In genomic region chr6:108307770-108308169, GRCm38 (mm10) we compare ENCODE assay signal across 16 mouse cellular contexts.
DNase-seq lines count a peak whose midpoint lies in the region; ATAC-seq and TF ChIP-seq lines count a peak whose summit lies in the region.
"Had no signal": no experiment of that assay in that cellular context is flagged by ENCODE, and none has a peak within 500 bp of the region (broad histone marks: within the 10 kb centered on the region; RNA-seq: fewer than 3 reads in every experiment).

No protein-coding gene starts in this region.

- no peaks in the 10 kb centered on the region for H3K27me3 ChIP-seq in heart, embryonic 13.5 days (replicated peaks)
- H3K27me3 ChIP-seq in thymus, adult 2 months (ENCODE audit: control insufficient read depth, insufficient read depth, low read length): no peaks in the 10 kb centered on the region
- H3K27me3 ChIP-seq in forebrain, embryonic 14.5 days (replicated peaks; ENCODE audit: control insufficient read depth, insufficient read depth, low read length): no peaks in the 10 kb centered on the region
- H3K27me3 ChIP-seq: forebrain, embryonic 12.5 days; intestine, embryonic 15.5 days; limb, embryonic 15.5 days; midbrain, embryonic 15.5 days had no signal

- H3K4me3 ChIP-seq in heart, embryonic 13.5 days: no peak overlapping the region
- peak overlapping the region; percentile 11; the same call in 1 of the 2 replicates for H3K4me3 ChIP-seq in thymus, adult 2 months (ENCODE audit: control insufficient read depth, insufficient read depth, low read length)
- peak overlapping the region; percentile 24; the same call in 1 of the 2 replicates for H3K4me3 ChIP-seq in macrophage (ENCODE audit: inconsistent target)
- no peak overlapping the region for H3K4me3 ChIP-seq in forebrain, embryonic 14.5 days (ENCODE audit: low read depth, low read length)
- H3K4me3 ChIP-seq: forebrain, embryonic 12.5 days; intestine, embryonic 15.5 days; limb, embryonic 15.5 days; midbrain, embryonic 15.5 days had no signal

- peaks cover 70% of the 10 kb centered on the region for H3K4me1 ChIP-seq in heart, embryonic 13.5 days
- peaks cover 13% of the 10 kb centered on the region for H3K4me1 ChIP-seq in thymus, adult 2 months (replicated peaks; ENCODE audit: control insufficient read depth, insufficient read depth, low read length)
- H3K4me1 ChIP-seq in forebrain, embryonic 14.5 days (ENCODE audit: control insufficient read depth, insufficient read depth, low read length): no peaks in the 10 kb centered on the region
- H3K4me1 ChIP-seq: forebrain, embryonic 12.5 days; midbrain, embryonic 15.5 days had no signal

- TF ChIP-seq CTCF in thymus, adult 2 months (IDR thresholded peaks at IDR 0.05; ENCODE audit: borderline replicate concordance, control insufficient read depth, extremely low read depth, insufficient read depth, low read length, poor library complexity): no peak

- peak overlapping the region; percentile 88; the same call in 1 of the 2 replicates for H3K27ac ChIP-seq in heart, embryonic 13.5 days (replicated peaks)
- no peak overlapping the region for H3K27ac ChIP-seq in thymus, adult 2 months (ENCODE audit: control insufficient read depth, insufficient read depth, low read length)
- peak overlapping the region; percentile 61 for H3K27ac ChIP-seq in macrophage
- H3K27ac ChIP-seq in forebrain, embryonic 14.5 days (ENCODE audit: low read depth, low read length): no peak overlapping the region
- H3K27ac ChIP-seq: forebrain, embryonic 12.5 days; intestine, embryonic 15.5 days; limb, embryonic 15.5 days; midbrain, embryonic 15.5 days had no signal

- WGBS in heart, embryonic 13.5 days: 89% methylated on average over 6 of the region's 6 CpGs
- WGBS in thymus, adult 2 months: 47% methylated on average over 6 of the region's 6 CpGs
- 78% methylated on average over 6 of the region's 6 CpGs for WGBS in macrophage (ENCODE audit: missing documents)
- 96% methylated on average over 6 of the region's 6 CpGs for WGBS in forebrain, embryonic 14.5 days

- H3K79me2 ChIP-seq in macrophage (ENCODE audit: inconsistent target): no peaks in the 10 kb centered on the region; the same call in 1 of the 2 replicates

- no peak overlapping the region for H3K9ac ChIP-seq in heart, embryonic 13.5 days
- H3K9ac ChIP-seq in forebrain, embryonic 14.5 days (ENCODE audit: low read length): no peak overlapping the region
- H3K9ac ChIP-seq: forebrain, embryonic 12.5 days; intestine, embryonic 15.5 days; limb, embryonic 15.5 days; midbrain, embryonic 15.5 days had no signal

- intact Hi-C loops in heart, postnatal 14 days (cut with DNase I): no loop called here

- H3K36me3 ChIP-seq in heart, embryonic 13.5 days: no peaks in the 10 kb centered on the region
- no peaks in the 10 kb centered on the region for H3K36me3 ChIP-seq in thymus, adult 2 months (ENCODE audit: control insufficient read depth, insufficient read depth, low read length)
- no peaks in the 10 kb centered on the region for H3K36me3 ChIP-seq in macrophage (ENCODE audit: inconsistent target)
- H3K36me3 ChIP-seq in forebrain, embryonic 14.5 days (ENCODE audit: control insufficient read depth, insufficient read depth, low read length): no peaks in the 10 kb centered on the region
- H3K36me3 ChIP-seq: forebrain, embryonic 12.5 days; intestine, embryonic 15.5 days; limb, embryonic 15.5 days; midbrain, embryonic 15.5 days had no signal

- no peak for DNase-seq in heart, postnatal 14 days
- DNase-seq in thymus, adult 2 months: no peak
- DNase-seq in thymus, adult 18-20 months: no peak
- DNase-seq in neural tube, embryonic 10.5 days (ENCODE audit: extremely low spot score, low spot score): no peak
- DNase-seq in kidney, postnatal 36 days: no peak
- DNase-seq in forebrain, embryonic 14.5 days (ENCODE audit: low spot score): no peak
- DNase-seq: embryo, embryonic 11 days; gastrocnemius, postnatal 36 days; heart, postnatal 36 days; kidney, postnatal 25 days had no signal

- H3K9me3 ChIP-seq in heart, embryonic 13.5 days: no peaks in the 10 kb centered on the region
- H3K9me3 ChIP-seq in forebrain, embryonic 14.5 days (replicated peaks; ENCODE audit: control insufficient read depth, low read length): no peaks in the 10 kb centered on the region
- H3K9me3 ChIP-seq: forebrain, embryonic 12.5 days; intestine, embryonic 15.5 days; limb, embryonic 15.5 days; midbrain, embryonic 15.5 days had no signal

- H3K4me2 ChIP-seq in heart, embryonic 13.5 days: no peak overlapping the region
- H3K4me2 ChIP-seq in forebrain, embryonic 14.5 days (ENCODE audit: low read length): no peak overlapping the region
- H3K4me2 ChIP-seq: forebrain, embryonic 12.5 days; intestine, embryonic 15.5 days; limb, embryonic 15.5 days; midbrain, embryonic 15.5 days had no signal

- ATAC-seq in heart, embryonic 13.5 days (ENCODE audit: extremely low read depth, insufficient number of reproducible peaks, low FRiP score, low TSS enrichment): no peak
- ATAC-seq in forebrain, embryonic 14.5 days: no peak
- ATAC-seq: midbrain, embryonic 15.5 days had no signal

- no peak for TF ChIP-seq POLR2A in thymus, adult 2 months (IDR thresholded peaks at IDR 0.05; ENCODE audit: control insufficient read depth, extremely low read depth, insufficient read depth, low read length, poor library complexity)

Comparison
In these comparisons a context has a peak if more than half of its experiments do, and no peak if none do; other contexts are left out.
1. H3K27ac ChIP-seq: peak in heart, embryonic 13.5 days (single experiment) and macrophage (single experiment); none in thymus, adult 2 months (single experiment) and forebrain, embryonic 14.5 days (single experiment).
2. H3K4me3 ChIP-seq: peak in thymus, adult 2 months (single experiment) and macrophage (single experiment); none in heart, embryonic 13.5 days (single experiment) and forebrain, embryonic 14.5 days (single experiment).